Mouse (Mus musculus) lung, embryonic 16.5 days (tissue): ENCODE data around the gene Clk2. TPM values are rescaled to one million over a fixed set of nuclear protein-coding genes. Genes with fewer than 3 reads are reported as not detected.
A peak's percentile ranks its signal among the peaks of the same experiment; 100 is the strongest.

Experiments used
- ATAC-seq: fragments of 200-750 bp; cut with Nextera tagmentation; 2 replicates; pipeline ENCODE4 v1.8.0; 2017; ENCODE audit warnings: low read depth, mild to moderate bottlenecking, moderate library complexity
- H3K27ac ChIP-seq: fragments of 300-500 bp; sonication (generic); 2 replicates; pipeline ENCODE4 v1.5.1; 2014; ENCODE audit warnings: mild to moderate bottlenecking, control low read depth, low read length
- H3K27me3 ChIP-seq: fragments of 300-500 bp; sonication (generic); 2 replicates; pipeline ENCODE4 v1.6.1; 2014; ENCODE audit warnings: low read depth, low read length, mixed read lengths; ENCODE audit not compliant: control insufficient read depth, insufficient read depth
- H3K36me3 ChIP-seq: fragments of 300-500 bp; sonication (generic); 2 replicates; pipeline ENCODE4 v1.6.1; 2014; ENCODE audit warnings: low read length; ENCODE audit not compliant: control insufficient read depth, insufficient read depth
- H3K4me1 ChIP-seq: fragments of 300-500 bp; sonication (generic); replicated peaks from 2 replicates; pipeline ENCODE4 v1.6.1; 2014; ENCODE audit warnings: low read length, mixed read lengths; ENCODE audit not compliant: control insufficient read depth, insufficient read depth
- H3K4me2 ChIP-seq: fragments of 300-500 bp; sonication (generic); 2 replicates; pipeline ENCODE4 v1.6.1; 2014; ENCODE audit warnings: low read depth, low read length, control low read depth
- H3K4me3 ChIP-seq: fragments of 300-500 bp; sonication (generic); 2 replicates; pipeline ENCODE4 v1.5.1; 2014; ENCODE audit warnings: mild to moderate bottlenecking, low read length, control low read depth
- H3K9ac ChIP-seq: fragments of 300-500 bp; sonication (generic); 2 replicates; pipeline ENCODE4 v1.6.1; 2014; ENCODE audit warnings: low read length, control low read depth
- H3K9me3 ChIP-seq: fragments of 300-500 bp; sonication (generic); 2 replicates; pipeline ENCODE4 v1.6.1; 2016; ENCODE audit warnings: low read length; ENCODE audit not compliant: control insufficient read depth
- WGBS: fragments of 180-500 bp; shearing (Covaris S2); extraction: QIAGEN DNeasy Blood & Tissue Kit; methylation state at CpG from one replicate; pipeline ENCODE4 v1.1.7; 2014; 5-methylcytosine and 5-hydroxymethylcytosine counted together
- polyA plus RNA-seq: library from polyadenylated mRNA; unstranded; fragments of >200 nt; fragmentation: Nextera tagmentation; extraction: Ambion mirVana; gene quantifications from 2 replicates; pipeline ENCODE4 v1.2.1, GENCODE M21; 2015

The Clk2 gene
- polyA plus RNA-seq, 1 experiment from 2014 or later, result 22.7 TPM

DNA sequence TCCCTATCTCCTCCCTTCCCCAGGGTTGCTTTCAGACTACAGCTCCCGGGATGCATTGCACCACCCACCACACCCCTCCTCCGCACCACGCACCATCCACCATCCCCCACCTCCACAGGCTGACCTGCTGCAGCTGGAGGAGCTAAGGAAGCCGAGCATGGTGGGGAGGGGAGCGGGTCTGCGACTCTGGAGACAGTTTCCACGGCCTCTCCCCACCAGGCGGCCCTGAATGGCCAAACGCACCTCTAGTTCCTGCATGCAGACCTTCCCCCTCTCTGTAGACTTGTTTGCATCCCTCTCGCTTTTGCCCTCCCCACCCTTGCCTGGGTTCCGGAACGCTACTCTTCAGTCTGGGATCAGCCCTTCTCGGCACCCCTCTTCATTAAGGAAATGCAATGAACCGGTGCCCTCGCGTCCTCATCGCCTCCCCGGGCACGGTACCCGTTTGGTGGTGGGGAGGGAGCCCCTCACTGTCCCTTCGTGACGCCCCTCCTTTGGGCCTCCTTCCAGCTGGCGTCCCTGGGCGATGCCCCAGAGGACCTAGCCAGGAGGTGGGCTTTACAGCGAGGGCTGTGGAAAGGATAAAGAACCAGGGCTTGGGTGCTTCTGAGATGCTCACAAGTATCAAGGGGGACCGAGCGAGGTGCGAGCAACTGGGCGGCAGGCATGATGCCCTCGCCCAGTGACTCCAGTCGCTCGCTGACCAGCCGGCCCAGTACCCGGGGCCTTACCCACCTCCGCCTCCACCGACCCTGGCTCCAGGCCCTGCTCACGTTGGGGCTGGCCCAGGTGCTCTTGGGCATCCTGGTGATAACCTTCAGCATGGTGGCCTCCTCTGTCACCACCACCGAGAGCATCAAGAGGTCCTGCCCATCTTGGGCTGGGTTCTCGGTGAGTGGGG lies 18.7 kb downstream of the Clk2 start, which contains the start of gene Fam189b:
Gene Fam189b, plus strand, starts transcription at position 86 of the 901 bp plus-strand sequence.
- Histone ChIP-seq H3K4me2 (peak within 1 kb of the TSS; percentile 92), H3K9ac (peak within 1 kb of the TSS; percentile 80), H3K36me3 (peaks cover 22% of the 10 kb centered on the region), H3K4me1 (peaks cover 12% of the 10 kb centered on the region), H3K4me3 (peak within 1 kb of the TSS; percentile 69), H3K27ac (peak within 1 kb of the TSS; percentile 68), H3K27me3 (no peaks in the 10 kb centered on the region), H3K9me3 (no peaks in the 10 kb centered on the region)
- peak; percentile 95 for ATAC-seq
- 6% methylated on average over 39 of the region's 39 CpGs for WGBS

DNA sequence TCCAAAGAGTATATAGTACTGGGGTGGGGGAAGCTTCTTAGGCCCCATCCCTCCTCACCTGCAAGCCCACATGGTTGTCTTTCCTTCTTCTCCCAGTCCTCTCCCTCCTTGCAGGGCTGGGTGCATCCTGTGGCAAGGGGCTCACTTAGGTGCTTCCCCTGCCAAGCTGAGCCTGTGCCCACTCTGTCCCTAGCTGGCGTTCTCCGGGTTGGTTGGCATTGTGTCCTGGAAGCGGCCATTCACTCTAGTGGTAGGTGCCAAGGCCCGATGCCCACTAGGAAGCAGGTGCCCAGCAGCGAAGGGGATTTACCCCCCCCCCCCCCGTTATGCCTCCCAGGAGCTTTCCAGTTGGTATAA lies 19.3 kb downstream of the Clk2 start:
- Histone ChIP-seq H3K9ac (peak overlapping the region; percentile 80), H3K27me3 (no peaks in the 10 kb centered on the region), H3K9me3 (no peaks in the 10 kb centered on the region), H3K4me2 (peak overlapping the region; percentile 92), H3K36me3 (peaks cover 22% of the 10 kb centered on the region), H3K4me1 (peaks cover 8% of the 10 kb centered on the region), H3K4me3 (peak overlapping the region; percentile 69), H3K27ac (no peak overlapping the region)
- ATAC-seq, result no peak
- 82% methylated on average over 5 of the region's 6 CpGs for WGBS

DNA sequence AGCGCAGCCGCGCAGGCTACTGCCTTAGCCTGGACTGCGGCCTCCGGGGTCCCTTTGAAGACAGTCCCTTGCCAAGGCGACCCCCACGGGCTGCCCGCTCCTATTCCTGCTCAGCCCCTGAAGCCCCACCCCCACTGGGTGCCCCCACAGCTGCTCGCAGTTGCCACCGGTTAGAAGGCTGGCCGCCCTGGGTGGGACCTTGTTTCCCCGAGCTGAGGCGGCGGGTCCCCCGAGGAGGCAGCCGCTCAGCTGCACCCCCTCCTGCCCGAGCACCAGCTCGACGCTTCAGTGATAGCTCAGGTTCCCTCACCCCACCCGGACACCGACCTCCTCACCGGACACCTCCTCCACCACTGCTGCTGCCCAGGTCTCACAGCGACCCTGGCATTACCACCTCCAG lies 22.6 kb downstream of the Clk2 start:
- H3K4me2 ChIP-seq, result no peak overlapping the region
- H3K9me3 ChIP-seq, result no peaks in the 10 kb centered on the region
- no peak for ATAC-seq
- no peaks in the 10 kb centered on the region for H3K27me3 ChIP-seq
- WGBS, result 51% methylated on average over 22 of the region's 23 CpGs
- no peaks in the 10 kb centered on the region for H3K36me3 ChIP-seq
- H3K4me3 ChIP-seq, result no peak overlapping the region
- H3K9ac ChIP-seq, result no peak overlapping the region
- H3K27ac ChIP-seq, result no peak overlapping the region
- H3K4me1 ChIP-seq, result peaks cover 8% of the 10 kb centered on the region

DNA sequence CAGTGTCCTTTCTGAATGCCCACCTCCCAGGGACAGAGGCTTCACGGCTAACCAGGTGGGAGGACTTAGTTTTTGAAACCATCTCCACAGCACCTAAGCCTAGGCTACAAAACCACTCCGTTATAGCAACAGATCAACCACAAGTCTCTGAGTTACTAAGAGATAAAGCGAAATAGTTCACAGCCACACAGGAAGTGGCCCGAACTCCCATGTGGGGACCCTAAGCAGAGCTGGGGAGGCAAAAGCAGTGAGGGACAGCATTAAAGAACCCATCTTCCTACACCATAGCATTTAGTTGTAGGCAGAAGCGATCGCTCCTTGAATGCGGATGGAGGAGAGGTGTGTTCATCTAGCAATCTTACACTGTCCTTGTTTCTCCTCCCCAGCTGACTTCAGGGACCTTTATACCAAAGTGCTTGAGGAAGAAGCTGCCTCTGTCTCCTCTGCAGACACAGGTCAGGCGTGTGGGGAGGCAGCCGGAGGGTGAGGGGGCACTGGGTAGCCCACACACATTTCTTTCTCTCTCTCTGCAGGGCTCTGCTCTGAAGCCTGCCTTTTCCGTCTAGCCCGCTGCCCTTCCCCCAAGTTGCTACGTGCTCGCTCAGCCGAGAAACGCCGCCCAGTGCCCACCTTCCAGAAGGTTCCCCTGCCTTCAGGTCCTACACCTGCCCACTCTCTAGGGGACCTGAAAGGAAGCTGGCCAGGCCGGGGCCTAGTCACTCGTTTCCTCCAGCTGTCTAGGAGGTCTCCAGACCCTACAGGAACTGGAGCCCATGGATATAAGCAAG lies 23.3 kb downstream of the Clk2 start:
- 81% methylated on average over 18 of the region's 18 CpGs for WGBS

DNA sequence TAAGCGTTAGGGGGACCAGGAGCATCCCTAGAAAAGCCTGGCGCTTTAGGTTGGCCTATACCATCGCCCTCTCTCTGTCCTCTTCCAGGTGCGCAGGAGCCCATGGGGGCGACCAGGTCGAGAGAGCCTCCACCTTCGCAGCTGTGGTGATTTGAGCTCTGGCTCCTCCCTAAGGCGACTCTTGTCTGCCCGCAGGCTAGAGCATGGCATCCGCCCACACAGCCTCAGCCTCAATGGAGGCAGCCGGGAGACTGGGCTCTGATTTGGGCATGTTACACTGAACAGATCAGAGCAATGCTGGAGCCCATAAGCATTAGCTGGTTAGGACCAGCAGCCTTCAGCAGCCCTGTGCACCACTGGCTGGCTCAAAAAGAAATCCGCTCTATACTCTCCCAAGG lies 23.9 kb downstream of the Clk2 start:
- H3K9ac ChIP-seq, result no peak overlapping the region
- peaks cover 8% of the 10 kb centered on the region for H3K4me1 ChIP-seq
- ATAC-seq, result no peak
- no peaks in the 10 kb centered on the region for H3K36me3 ChIP-seq
- no peaks in the 10 kb centered on the region for H3K27me3 ChIP-seq
- WGBS, result 77% methylated on average over 12 of the region's 12 CpGs
- no peak overlapping the region for H3K4me2 ChIP-seq
- no peak overlapping the region for H3K4me3 ChIP-seq
- no peaks in the 10 kb centered on the region for H3K9me3 ChIP-seq
- H3K27ac ChIP-seq, result no peak overlapping the region

More for the DNA sequence above, 23.3 kb downstream of the Clk2 start:
- Histone ChIP-seq H3K36me3 (no peaks in the 10 kb centered on the region), H3K4me3 (no peak overlapping the region), H3K27ac (no peak overlapping the region), H3K4me1 (peaks cover 8% of the 10 kb centered on the region), H3K9ac (no peak overlapping the region), H3K4me2 (no peak overlapping the region), H3K27me3 (no peaks in the 10 kb centered on the region), H3K9me3 (no peaks in the 10 kb centered on the region)
- ATAC-seq, result no peak

DNA sequence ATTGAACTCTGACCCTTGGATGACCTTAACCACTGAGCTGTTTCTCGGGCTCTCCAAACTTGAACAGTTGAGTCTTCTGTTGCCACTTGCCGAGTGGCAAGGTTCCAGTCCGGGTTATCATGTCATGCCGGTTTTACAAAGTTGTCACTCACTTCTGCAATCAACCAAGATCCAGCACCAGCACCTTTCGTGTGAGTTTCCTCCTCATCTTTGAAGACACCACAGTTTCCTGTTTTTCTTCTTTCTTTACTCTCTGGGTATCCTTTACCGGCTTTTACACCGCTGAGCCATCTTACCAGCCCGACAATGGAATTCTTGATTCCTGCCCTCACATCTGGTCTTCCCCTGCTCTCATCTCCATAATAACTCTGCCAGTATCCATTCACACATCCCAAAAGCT lies 25.8 kb downstream of the Clk2 start:
- Histone ChIP-seq H3K9me3 (no peaks in the 10 kb centered on the region), H3K4me2 (no peak overlapping the region), H3K4me3 (no peak overlapping the region), H3K27ac (no peak overlapping the region), H3K27me3 (no peaks in the 10 kb centered on the region), H3K36me3 (no peaks in the 10 kb centered on the region), H3K4me1 (peaks cover under 1% of the 10 kb centered on the region), H3K9ac (no peak overlapping the region)
- ATAC-seq, result no peak
- 79% methylated on average over 8 of the region's 8 CpGs for WGBS

DNA sequence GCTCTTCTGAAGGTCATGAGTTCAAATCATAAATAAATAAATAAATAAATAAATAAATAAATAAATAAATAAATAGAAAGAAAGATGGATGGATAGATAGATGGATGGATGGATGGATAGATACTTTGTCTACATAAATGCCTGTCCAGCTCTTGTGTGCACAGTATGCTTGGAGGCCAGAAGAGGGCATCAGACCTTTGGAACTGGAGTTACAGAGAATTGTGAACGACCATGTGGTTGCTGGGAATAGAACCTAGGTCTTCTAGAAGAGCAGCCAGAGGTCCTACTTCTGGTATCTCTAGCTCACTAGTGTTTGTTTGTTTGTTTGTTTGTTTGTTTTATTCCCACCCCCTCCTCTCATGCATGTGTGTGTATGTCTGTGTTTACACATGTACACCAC lies 28.8 kb downstream of the Clk2 start:
- H3K27ac ChIP-seq, result no peak overlapping the region
- no peaks in the 10 kb centered on the region for H3K9me3 ChIP-seq
- no peak overlapping the region for H3K4me2 ChIP-seq
- H3K36me3 ChIP-seq, result no peaks in the 10 kb centered on the region
- no peak overlapping the region for H3K9ac ChIP-seq
- H3K4me1 ChIP-seq, result peaks cover 7% of the 10 kb centered on the region
- WGBS, result 40% methylated on average over 1 of the region's 1 CpGs
- no peaks in the 10 kb centered on the region for H3K27me3 ChIP-seq
- no peak overlapping the region for H3K4me3 ChIP-seq
- ATAC-seq, result no peak

DNA sequence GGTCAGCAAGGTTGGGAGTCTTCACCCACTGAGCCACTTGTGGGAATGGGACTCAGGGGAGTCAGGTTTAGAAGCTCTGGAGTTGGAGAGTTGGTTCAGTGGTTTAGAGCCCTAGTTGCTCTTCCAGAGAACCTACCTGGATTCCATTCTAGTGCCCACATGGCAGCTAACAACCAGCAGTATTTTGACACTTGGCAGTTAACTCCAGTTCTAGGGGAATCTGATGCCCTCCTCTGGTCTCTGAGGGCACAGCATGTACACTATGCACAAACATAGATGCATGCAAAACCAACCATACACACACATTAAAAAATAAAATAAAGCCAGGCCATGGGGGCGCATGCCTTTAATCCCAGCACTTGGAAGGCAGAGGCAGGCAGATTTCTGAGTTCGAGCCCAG lies 29.3 kb downstream of the Clk2 start:
- Histone ChIP-seq H3K27me3 (no peaks in the 10 kb centered on the region), H3K4me3 (no peak overlapping the region), H3K9me3 (no peaks in the 10 kb centered on the region), H3K4me2 (no peak overlapping the region), H3K4me1 (peaks cover 7% of the 10 kb centered on the region), H3K36me3 (no peaks in the 10 kb centered on the region), H3K27ac (no peak overlapping the region), H3K9ac (no peak overlapping the region)
- no peak for ATAC-seq
- WGBS, result 86% methylated on average over 2 of the region's 2 CpGs
